Mouse (Mus musculus): ENCODE data around the gene Btbd9.

DNA sequence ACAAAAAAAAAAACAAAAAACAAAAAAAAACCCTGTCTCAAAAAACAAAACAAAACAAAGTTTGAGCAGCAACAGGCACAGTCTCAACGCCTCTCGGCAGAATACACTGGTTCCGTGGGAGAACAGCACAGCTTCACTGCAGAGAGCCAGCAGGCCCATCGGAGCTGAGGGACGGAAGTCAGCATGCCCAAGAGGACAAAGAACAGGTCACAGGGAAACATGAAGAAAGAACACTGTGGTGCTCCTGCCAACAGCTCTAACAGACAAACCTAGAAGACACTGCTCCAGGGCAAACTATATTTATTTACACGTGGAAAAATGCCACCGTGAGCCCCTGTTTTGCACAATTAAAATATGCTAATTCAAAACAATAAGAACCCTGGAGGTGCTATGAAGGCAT is 11.3 kb downstream of the Btbd9 start:
- no peak for TF ChIP-seq ZNF384 (IDR thresholded peaks at IDR 0.05; ENCODE audit: low read depth, low read length)
- no peak for TF ChIP-seq ZC3H11A (IDR thresholded peaks at IDR 0.05; ENCODE audit: borderline replicate concordance, low read depth, low read length)
- TF ChIP-seq CHD2 (IDR thresholded peaks at IDR 0.05; ENCODE audit: low read depth, low read length): no peak
